Comparison of ENCODE assay signal across 26 mouse cellular contexts in the genomic region with DNA sequence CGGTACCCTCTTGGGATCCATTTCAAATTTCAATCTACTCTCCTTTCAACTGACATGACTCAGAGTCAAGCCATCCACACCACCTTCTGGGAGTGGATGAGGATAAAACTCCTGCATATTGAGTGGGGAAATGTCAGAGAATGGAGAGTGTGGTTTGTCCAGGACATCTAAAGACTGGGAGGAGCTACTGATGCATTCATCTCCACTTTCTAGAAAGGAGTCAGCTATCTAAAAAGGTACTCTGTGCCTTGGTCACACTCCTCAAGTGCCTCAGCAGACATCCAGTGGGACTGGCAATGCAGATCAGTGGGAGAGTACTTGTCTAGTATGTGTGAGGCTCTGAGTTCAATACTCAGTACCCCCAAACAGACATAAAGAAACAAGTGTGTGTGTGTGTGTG.
DNase-seq lines count a peak whose midpoint lies in the region; ATAC-seq lines count a peak whose summit lies in the region.
"Had no signal": no experiment of that assay in that cellular context is flagged by ENCODE, and none has a peak within 500 bp of the region (broad histone marks: within the 10 kb centered on the region; RNA-seq: fewer than 3 reads in every experiment).

No protein-coding gene starts in this region.

- no peaks in the 10 kb centered on the region for H3K9me3 ChIP-seq in hindbrain, embryonic 12.5 days (replicated peaks)
- H3K9me3 ChIP-seq: embryonic facial prominence, embryonic 13.5 days; embryonic facial prominence, embryonic 15.5 days; forebrain, embryonic 10.5 days; forebrain, embryonic 12.5 days; G1E had no signal

- H3K27me3 ChIP-seq in hindbrain, embryonic 12.5 days = no peaks in the 10 kb centered on the region
- H3K27me3 ChIP-seq: embryonic facial prominence, embryonic 13.5 days; embryonic facial prominence, embryonic 15.5 days; forebrain, embryonic 12.5 days had no signal

- 95% methylated on average over 1 of the region's 1 CpGs for WGBS in hindbrain, embryonic 12.5 days

- H3K4me3 ChIP-seq in hindbrain, embryonic 12.5 days = no peak overlapping the region
- H3K4me3 ChIP-seq: embryonic facial prominence, embryonic 13.5 days; embryonic facial prominence, embryonic 15.5 days; erythroblast, embryonic 14.5 days; forebrain, embryonic 10.5 days; forebrain, embryonic 12.5 days had no signal

- peak; percentile 4 for DNase-seq in heart, adult 11 months
- no peak for DNase-seq in heart, adult 9 months (ENCODE audit: low spot score in 2 of 2)
- DNase-seq in ES-CJ7 (ENCODE audit: low read depth, low spot score) (peak; percentile 55), NIH3T3 (ENCODE audit: low read depth) (peak; percentile 17), ZHBTc4 (ENCODE audit: low read depth, low spot score) (peak; percentile 49)
- DNase-seq in left cerebral cortex, adult 18-20 months (ENCODE audit: low spot score in 2 of 2) = no peak
- DNase-seq: adrenal gland, adult 2 months; adrenal gland, postnatal 10 days; adrenal gland, postnatal 25 days; cerebellum, adult 11 months; cerebellum, adult 18-20 months; cerebellum, adult 8-10 months; cerebellum, adult 9-11 months; cerebellum, postnatal 14 days; cerebellum, postnatal 36 days; embryo, embryonic 11 days had no signal

- no peaks in the 10 kb centered on the region for H3K36me3 ChIP-seq in hindbrain, embryonic 12.5 days
- H3K36me3 ChIP-seq: embryonic facial prominence, embryonic 13.5 days; embryonic facial prominence, embryonic 15.5 days; forebrain, embryonic 10.5 days; forebrain, embryonic 12.5 days; G1E had no signal

- no peak overlapping the region for H3K4me2 ChIP-seq in hindbrain, embryonic 12.5 days (replicated peaks)
- H3K4me2 ChIP-seq: embryonic facial prominence, embryonic 13.5 days; embryonic facial prominence, embryonic 15.5 days; forebrain, embryonic 12.5 days had no signal

- H3K9ac ChIP-seq in hindbrain, embryonic 12.5 days = no peak overlapping the region
- H3K9ac ChIP-seq: embryonic facial prominence, embryonic 13.5 days; embryonic facial prominence, embryonic 15.5 days; forebrain, embryonic 12.5 days had no signal

- no peak for ATAC-seq in hindbrain, embryonic 12.5 days (ENCODE audit: low FRiP score)
- ATAC-seq in frontal cortex, adult (ENCODE audit: low TSS enrichment) = no peak
- ATAC-seq: forebrain, embryonic 14.5 days; forebrain, embryonic 16.5 days had no signal

- no peaks in the 10 kb centered on the region for H3K4me1 ChIP-seq in hindbrain, embryonic 12.5 days
- H3K4me1 ChIP-seq: embryonic facial prominence, embryonic 13.5 days; embryonic facial prominence, embryonic 15.5 days; forebrain, embryonic 10.5 days; forebrain, embryonic 12.5 days had no signal

- no peak overlapping the region for H3K27ac ChIP-seq in hindbrain, embryonic 12.5 days
- H3K27ac ChIP-seq: embryonic facial prominence, embryonic 13.5 days; embryonic facial prominence, embryonic 15.5 days; forebrain, embryonic 10.5 days; forebrain, embryonic 12.5 days had no signal

Comparison
In these comparisons a context has a peak if more than half of its experiments do, and no peak if none do; other contexts are left out.
1. DNase-seq: peak in heart, adult 11 months (single experiment), ES-CJ7 (single experiment), NIH3T3 (single experiment) and ZHBTc4 (single experiment); none in heart, adult 9 months (0 of 2) and left cerebral cortex, adult 18-20 months (0 of 2).